In genomic region chr13:6030128-6030527, GRCm38 (mm10) we compare ENCODE assay signal across 14 mouse cellular contexts.
DNase-seq lines count a peak whose midpoint lies in the region; ATAC-seq and TF ChIP-seq lines count a peak whose summit lies in the region.
"Had no signal": no experiment of that assay in that cellular context is flagged by ENCODE, and none has a peak within 500 bp of the region (broad histone marks: within the 10 kb centered on the region; RNA-seq: fewer than 3 reads in every experiment).

No protein-coding gene starts in this region.

- H3K36me3 ChIP-seq in forebrain, embryonic 10.5 days (replicated peaks): no peaks in the 10 kb centered on the region
- H3K36me3 ChIP-seq in forebrain, embryonic 13.5 days (ENCODE audit: poor library complexity, severe bottlenecking): no peaks in the 10 kb centered on the region
- no peaks in the 10 kb centered on the region for H3K36me3 ChIP-seq in hindbrain, embryonic 11.5 days (ENCODE audit: control insufficient read depth, insufficient read depth, low read length)
- no peaks in the 10 kb centered on the region for H3K36me3 ChIP-seq in hindbrain, embryonic 12.5 days
- no peaks in the 10 kb centered on the region for H3K36me3 ChIP-seq in stomach, postnatal 0 days (ENCODE audit: control insufficient read depth, insufficient read depth, low read length)
- H3K36me3 ChIP-seq: G1E had no signal

- H3K27me3 ChIP-seq in forebrain, embryonic 10.5 days (ENCODE audit: poor library complexity, severe bottlenecking): no peaks in the 10 kb centered on the region
- no peaks in the 10 kb centered on the region for H3K27me3 ChIP-seq in forebrain, embryonic 13.5 days
- no peaks in the 10 kb centered on the region for H3K27me3 ChIP-seq in hindbrain, embryonic 11.5 days (ENCODE audit: control insufficient read depth, insufficient read depth, low read length)
- H3K27me3 ChIP-seq in hindbrain, embryonic 12.5 days: no peaks in the 10 kb centered on the region
- no peaks in the 10 kb centered on the region for H3K27me3 ChIP-seq in stomach, postnatal 0 days (ENCODE audit: control insufficient read depth, insufficient read depth, low read length)

- H3K27ac ChIP-seq in forebrain, embryonic 10.5 days: peak overlapping the region; percentile 53; the same call in 1 of the 2 replicates
- H3K27ac ChIP-seq in forebrain, embryonic 13.5 days: no peak overlapping the region
- no peak overlapping the region for H3K27ac ChIP-seq in hindbrain, embryonic 11.5 days (ENCODE audit: low read depth, low read length)
- no peak overlapping the region for H3K27ac ChIP-seq in hindbrain, embryonic 12.5 days
- peak overlapping the region; percentile 74; the same call in 1 of the 2 replicates for H3K27ac ChIP-seq in stomach, postnatal 0 days (replicated peaks)

- no peak overlapping the region for H3K9ac ChIP-seq in forebrain, embryonic 13.5 days
- no peak overlapping the region for H3K9ac ChIP-seq in hindbrain, embryonic 11.5 days (ENCODE audit: low read depth, low read length)
- no peak overlapping the region for H3K9ac ChIP-seq in hindbrain, embryonic 12.5 days
- no peak overlapping the region for H3K9ac ChIP-seq in stomach, postnatal 0 days (ENCODE audit: low read length)

- no peak for TF ChIP-seq EP300 in stomach, postnatal 0 days (optimal IDR thresholded peaks at IDR 0.05)

- no peak for TF ChIP-seq CTCF in stomach, postnatal 0 days (IDR thresholded peaks at IDR 0.05; ENCODE audit: low read depth)

- peaks cover 5% of the 10 kb centered on the region; the same call in 1 of the 2 replicates for H3K4me1 ChIP-seq in forebrain, embryonic 10.5 days
- no peaks in the 10 kb centered on the region for H3K4me1 ChIP-seq in forebrain, embryonic 13.5 days
- H3K4me1 ChIP-seq in hindbrain, embryonic 11.5 days (replicated peaks; ENCODE audit: control insufficient read depth, insufficient read depth, low read length): no peaks in the 10 kb centered on the region
- H3K4me1 ChIP-seq in hindbrain, embryonic 12.5 days: no peaks in the 10 kb centered on the region
- no peaks in the 10 kb centered on the region for H3K4me1 ChIP-seq in stomach, postnatal 0 days (replicated peaks; ENCODE audit: control insufficient read depth, insufficient read depth)

- H3K4me3 ChIP-seq in forebrain, embryonic 10.5 days: no peak overlapping the region
- no peak overlapping the region for H3K4me3 ChIP-seq in forebrain, embryonic 13.5 days
- no peak overlapping the region for H3K4me3 ChIP-seq in hindbrain, embryonic 11.5 days (ENCODE audit: low read depth, low read length)
- no peak overlapping the region for H3K4me3 ChIP-seq in hindbrain, embryonic 12.5 days
- H3K4me3 ChIP-seq in stomach, postnatal 0 days (ENCODE audit: low read depth, low read length): no peak overlapping the region

- no peak overlapping the region for H3K4me2 ChIP-seq in forebrain, embryonic 13.5 days
- H3K4me2 ChIP-seq in hindbrain, embryonic 11.5 days (replicated peaks; ENCODE audit: low read depth, low read length): no peak overlapping the region
- H3K4me2 ChIP-seq in hindbrain, embryonic 12.5 days (replicated peaks): no peak overlapping the region
- H3K4me2 ChIP-seq in stomach, postnatal 0 days (replicated peaks; ENCODE audit: low read depth): no peak overlapping the region

- 61% methylated on average over 2 of the region's 2 CpGs for WGBS in forebrain, embryonic 10.5 days
- WGBS in forebrain, embryonic 13.5 days: 93% methylated on average over 2 of the region's 2 CpGs
- WGBS in hindbrain, embryonic 11.5 days: 58% methylated on average over 2 of the region's 2 CpGs
- 69% methylated on average over 2 of the region's 2 CpGs for WGBS in hindbrain, embryonic 12.5 days
- 57% methylated on average over 2 of the region's 2 CpGs for WGBS in stomach, postnatal 0 days

- no peak for ATAC-seq in forebrain, embryonic 13.5 days
- no peak for ATAC-seq in hindbrain, embryonic 11.5 days (ENCODE audit: low FRiP score)
- no peak for ATAC-seq in hindbrain, embryonic 12.5 days (ENCODE audit: low FRiP score)
- no peak for ATAC-seq in stomach, postnatal 0 days (ENCODE audit: low FRiP score, low TSS enrichment)
- ATAC-seq: activated CD4-positive, CD25-positive, alpha-beta regulatory T cell, adult 4 months; hindbrain, embryonic 16.5 days had no signal

- no peak for DNase-seq in forebrain, embryonic 10.5 days (ENCODE audit: extremely low spot score, low spot score)
- peak; percentile 33 for DNase-seq in hindbrain, embryonic 11.5 days (ENCODE audit: low spot score)
- DNase-seq in fibroblast of lung, adult 2 months (ENCODE audit: low read depth): peak; percentile 20
- DNase-seq in stomach, postnatal 0 days (ENCODE audit: low spot score): no peak
- no peak for DNase-seq in urinary bladder, postnatal 10 days (ENCODE audit: low spot score)
- DNase-seq in lung, postnatal 36 days: no peak
- DNase-seq: cerebellum, adult 11-12 months; layer of hippocampus, adult 9-11 months; lung, adult 18-20 months had no signal

- no peaks in the 10 kb centered on the region for H3K9me3 ChIP-seq in forebrain, embryonic 10.5 days
- H3K9me3 ChIP-seq in forebrain, embryonic 13.5 days (replicated peaks): no peaks in the 10 kb centered on the region
- H3K9me3 ChIP-seq in hindbrain, embryonic 11.5 days (ENCODE audit: control insufficient read depth, low read length): no peaks in the 10 kb centered on the region
- H3K9me3 ChIP-seq in hindbrain, embryonic 12.5 days (replicated peaks): no peaks in the 10 kb centered on the region
- no peaks in the 10 kb centered on the region for H3K9me3 ChIP-seq in stomach, postnatal 0 days (ENCODE audit: control insufficient read depth, low read length)
- H3K9me3 ChIP-seq: G1E had no signal

Comparison
In these comparisons a context has a peak if more than half of its experiments do, and no peak if none do; other contexts are left out.
1. H3K27ac ChIP-seq: peak in forebrain, embryonic 10.5 days (single experiment) and stomach, postnatal 0 days (single experiment); none in forebrain, embryonic 13.5 days (single experiment), hindbrain, embryonic 11.5 days (single experiment) and hindbrain, embryonic 12.5 days (single experiment).
2. DNase-seq: peak in hindbrain, embryonic 11.5 days (single experiment) and fibroblast of lung, adult 2 months (single experiment); none in forebrain, embryonic 10.5 days (single experiment), stomach, postnatal 0 days (single experiment), urinary bladder, postnatal 10 days (single experiment) and lung, postnatal 36 days (single experiment).